Mouse (Mus musculus) C2C12 (cell line): ENCODE data around the gene Rpl36a.

ENCODE experiments used
- CTCF ChIP-seq: IDR thresholded peaks from one replicate; pipeline ENCODE4 v1.5.1; 2011; ENCODE audit not compliant: control insufficient read depth, insufficient read depth, insufficient read length
- MYOG ChIP-seq: IDR thresholded peaks from one replicate; pipeline ENCODE4 v1.6.1; 2011; ENCODE audit not compliant: control insufficient read depth, insufficient read length; ENCODE audit errors: extremely low read depth

- TF ChIP-seq CTCF: no peak
- no peak for TF ChIP-seq MYOG
Observed at GRCm38 (mm10) chrX:134577896-134578295, 7.6 kb upstream of the Rpl36a start.
